Mouse (Mus musculus): Measurements from ENCODE around the gene Tctex1d2. TPM values are rescaled to one million over a fixed set of nuclear protein-coding genes. Genes with fewer than 3 reads are reported as not detected.

The Tctex1d2 gene
- total RNA-seq (2018; cell fraction: chromatin; rRNA removed) = 10 to 100 TPM in 9 of 26 experiments, 1 to 10 TPM in 17; 2.1 to 18.5 (median 7.5) TPM
- total RNA-seq (2018; cell fraction: cytosol; rRNA removed) = 10 to 100 TPM; 13.5 to 28.3 (median 21.0) TPM
- total RNA-seq (2018; cell fraction: nucleus; rRNA removed) = 10 to 100 TPM in 11 of 26 experiments, 1 to 10 TPM in 15; 2.7 to 21.3 (median 7.8) TPM
- polyA plus RNA-seq (2018) = 16.6 to 17.3 TPM (median 16.7 TPM) in 3 replicates

GRCm38 (mm10) chr16:32419517-32420483 is at the start of gene Tctex1d2:
Gene Tctex1d2 (plus strand): TSS chr16:32419702.
- H3K27ac ChIP-seq = peak within 1 kb of the TSS; percentile 78

GRCm38 (mm10) chr16:32371351-32371750 is 48.2 kb upstream of the Tctex1d2 start:
- 82% methylated on average over 4 of the region's 4 CpGs for WGBS (ENCODE audit: missing documents)
- Histone ChIP-seq H3K36me3 (ENCODE audit: inconsistent target) (peaks cover 4% of the 10 kb centered on the region; the same call in 1 of the 2 replicates), H3K4me3 (ENCODE audit: inconsistent target) (no peak overlapping the region), H3K27ac (no peak overlapping the region), H3K79me2 (ENCODE audit: inconsistent target) (no peaks in the 10 kb centered on the region)

More at GRCm38 (mm10) chr16:32419517-32420483, at the start of gene Tctex1d2:
- H3K4me3 ChIP-seq (ENCODE audit: inconsistent target) = peak within 1 kb of the TSS; percentile 76
- WGBS (ENCODE audit: missing documents) = 2% methylated on average over 40 of the region's 45 CpGs
- peaks cover 11% of the 10 kb centered on the region; the same call in 1 of the 2 replicates for H3K79me2 ChIP-seq (ENCODE audit: inconsistent target)
- H3K36me3 ChIP-seq (ENCODE audit: inconsistent target) = no peaks in the 10 kb centered on the region

GRCm38 (mm10) chr16:32379575-32379974 is 39.9 kb upstream of the Tctex1d2 start:
- H3K36me3 ChIP-seq (ENCODE audit: inconsistent target) = peaks cover 37% of the 10 kb centered on the region
- H3K79me2 ChIP-seq (ENCODE audit: inconsistent target) = no peaks in the 10 kb centered on the region
- no peak overlapping the region for H3K4me3 ChIP-seq (ENCODE audit: inconsistent target)
- no peak overlapping the region for H3K27ac ChIP-seq
- 100% methylated on average over 1 of the region's 2 CpGs for WGBS (ENCODE audit: missing documents)

- Histone ChIP-seq H3K27ac (no peak overlapping the region), H3K79me2 (ENCODE audit: inconsistent target) (no peaks in the 10 kb centered on the region), H3K36me3 (ENCODE audit: inconsistent target) (peaks cover 29% of the 10 kb centered on the region; the same call in 1 of the 2 replicates), H3K4me3 (ENCODE audit: inconsistent target) (no peak overlapping the region)
Observed at GRCm38 (mm10) chr16:32382901-32383300, 36.6 kb upstream of the Tctex1d2 start.

- H3K27ac ChIP-seq = no peak overlapping the region
- H3K79me2 ChIP-seq (ENCODE audit: inconsistent target) = no peaks in the 10 kb centered on the region
- WGBS (ENCODE audit: missing documents) = 83% methylated on average over 2 of the region's 2 CpGs
- peaks cover 21% of the 10 kb centered on the region; the same call in 1 of the 2 replicates for H3K36me3 ChIP-seq (ENCODE audit: inconsistent target)
- H3K4me3 ChIP-seq (ENCODE audit: inconsistent target) = no peak overlapping the region
Observed at GRCm38 (mm10) chr16:32384885-32385284, 34.6 kb upstream of the Tctex1d2 start.

- Histone ChIP-seq H3K79me2 (ENCODE audit: inconsistent target) (no peaks in the 10 kb centered on the region), H3K4me3 (ENCODE audit: inconsistent target) (no peak overlapping the region), H3K36me3 (ENCODE audit: inconsistent target) (peaks cover 9% of the 10 kb centered on the region; the same call in 1 of the 2 replicates), H3K27ac (no peak overlapping the region)
- WGBS (ENCODE audit: missing documents) = 87% methylated on average over 3 of the region's 3 CpGs
Observed at GRCm38 (mm10) chr16:32386826-32387225, 32.7 kb upstream of the Tctex1d2 start.

GRCm38 (mm10) chr16:32389049-32389448 is 30.5 kb upstream of the Tctex1d2 start:
- no peaks in the 10 kb centered on the region for H3K79me2 ChIP-seq (ENCODE audit: inconsistent target)
- H3K27ac ChIP-seq = no peak overlapping the region

GRCm38 (mm10) chr16:32389841-32390240 is 29.7 kb upstream of the Tctex1d2 start:
- H3K79me2 ChIP-seq (ENCODE audit: inconsistent target) = no peaks in the 10 kb centered on the region
- no peak overlapping the region for H3K27ac ChIP-seq
- WGBS (ENCODE audit: missing documents) = 95% methylated on average over 3 of the region's 3 CpGs
- H3K4me3 ChIP-seq (ENCODE audit: inconsistent target) = no peak overlapping the region
- peaks cover 5% of the 10 kb centered on the region; the same call in 1 of the 2 replicates for H3K36me3 ChIP-seq (ENCODE audit: inconsistent target)

More at GRCm38 (mm10) chr16:32389049-32389448, 30.5 kb upstream of the Tctex1d2 start:
- Histone ChIP-seq H3K4me3 (ENCODE audit: inconsistent target) (no peak overlapping the region), H3K36me3 (ENCODE audit: inconsistent target) (peaks cover 8% of the 10 kb centered on the region; the same call in 1 of the 2 replicates)

- no peaks in the 10 kb centered on the region for H3K36me3 ChIP-seq (ENCODE audit: inconsistent target)
- H3K4me3 ChIP-seq (ENCODE audit: inconsistent target) = no peak overlapping the region
- H3K27ac ChIP-seq = no peak overlapping the region
- WGBS (ENCODE audit: missing documents) = 47% methylated on average over 3 of the region's 3 CpGs
- no peaks in the 10 kb centered on the region for H3K79me2 ChIP-seq (ENCODE audit: inconsistent target)
Observed at GRCm38 (mm10) chr16:32390882-32391281, 28.6 kb upstream of the Tctex1d2 start.

- 39% methylated on average over 5 of the region's 6 CpGs for WGBS (ENCODE audit: missing documents)
- H3K27ac ChIP-seq = peak overlapping the region; percentile 84
Observed at GRCm38 (mm10) chr16:32395679-32396540, 23.6 kb upstream of the Tctex1d2 start.

GRCm38 (mm10) chr16:32396541-32396835 is 23.0 kb upstream of the Tctex1d2 start:
- WGBS (ENCODE audit: missing documents) = 78% methylated on average over 3 of the region's 3 CpGs
- H3K4me3 ChIP-seq (ENCODE audit: inconsistent target) = no peak overlapping the region
- H3K36me3 ChIP-seq (ENCODE audit: inconsistent target) = no peaks in the 10 kb centered on the region
- no peaks in the 10 kb centered on the region for H3K79me2 ChIP-seq (ENCODE audit: inconsistent target)
- H3K27ac ChIP-seq = peak overlapping the region; percentile 84

More at GRCm38 (mm10) chr16:32395679-32396540, 23.6 kb upstream of the Tctex1d2 start:
- Histone ChIP-seq H3K79me2 (ENCODE audit: inconsistent target) (no peaks in the 10 kb centered on the region), H3K4me3 (ENCODE audit: inconsistent target) (no peak overlapping the region), H3K36me3 (ENCODE audit: inconsistent target) (no peaks in the 10 kb centered on the region)

GRCm38 (mm10) chr16:32398206-32398605 is 21.3 kb upstream of the Tctex1d2 start:
- no peak overlapping the region for H3K4me3 ChIP-seq (ENCODE audit: inconsistent target)
- no peak overlapping the region for H3K27ac ChIP-seq
- H3K79me2 ChIP-seq (ENCODE audit: inconsistent target) = no peaks in the 10 kb centered on the region
- WGBS (ENCODE audit: missing documents) = 81% methylated on average over 3 of the region's 3 CpGs
- no peaks in the 10 kb centered on the region for H3K36me3 ChIP-seq (ENCODE audit: inconsistent target)

GRCm38 (mm10) chr16:32400267-32400666 is 19.2 kb upstream of the Tctex1d2 start, which contains the start of gene Tm4sf19:
Gene Tm4sf19 (plus strand): TSS chr16:32400506.
- no peaks in the 10 kb centered on the region for H3K36me3 ChIP-seq (ENCODE audit: inconsistent target)
- H3K79me2 ChIP-seq (ENCODE audit: inconsistent target) = no peaks in the 10 kb centered on the region
- H3K4me3 ChIP-seq (ENCODE audit: inconsistent target) = no peak within 1 kb of the TSS
- 70% methylated on average over 7 of the region's 7 CpGs for WGBS (ENCODE audit: missing documents)
- H3K27ac ChIP-seq = peak within 1 kb of the TSS; percentile 69

- Histone ChIP-seq H3K79me2 (ENCODE audit: inconsistent target) (no peaks in the 10 kb centered on the region), H3K4me3 (ENCODE audit: inconsistent target) (no peak overlapping the region), H3K36me3 (ENCODE audit: inconsistent target) (no peaks in the 10 kb centered on the region), H3K27ac (peak overlapping the region; percentile 69)
- 29% methylated on average over 9 of the region's 9 CpGs for WGBS (ENCODE audit: missing documents)
Observed at GRCm38 (mm10) chr16:32401335-32401965, 18.1 kb upstream of the Tctex1d2 start.

All from macrophage (primary cell).